Mouse (Mus musculus) left cerebral cortex, adult 11 months (tissue): ENCODE results near the gene Akap12.
A peak's percentile ranks its signal among the peaks of the same experiment; 100 is the strongest.

ENCODE experiments used
- DNase-seq: peaks from one replicate; pipeline ENCODE4 v3.0.0; 2022; ENCODE audit warnings: low spot score

The Akap12 gene

DNA sequence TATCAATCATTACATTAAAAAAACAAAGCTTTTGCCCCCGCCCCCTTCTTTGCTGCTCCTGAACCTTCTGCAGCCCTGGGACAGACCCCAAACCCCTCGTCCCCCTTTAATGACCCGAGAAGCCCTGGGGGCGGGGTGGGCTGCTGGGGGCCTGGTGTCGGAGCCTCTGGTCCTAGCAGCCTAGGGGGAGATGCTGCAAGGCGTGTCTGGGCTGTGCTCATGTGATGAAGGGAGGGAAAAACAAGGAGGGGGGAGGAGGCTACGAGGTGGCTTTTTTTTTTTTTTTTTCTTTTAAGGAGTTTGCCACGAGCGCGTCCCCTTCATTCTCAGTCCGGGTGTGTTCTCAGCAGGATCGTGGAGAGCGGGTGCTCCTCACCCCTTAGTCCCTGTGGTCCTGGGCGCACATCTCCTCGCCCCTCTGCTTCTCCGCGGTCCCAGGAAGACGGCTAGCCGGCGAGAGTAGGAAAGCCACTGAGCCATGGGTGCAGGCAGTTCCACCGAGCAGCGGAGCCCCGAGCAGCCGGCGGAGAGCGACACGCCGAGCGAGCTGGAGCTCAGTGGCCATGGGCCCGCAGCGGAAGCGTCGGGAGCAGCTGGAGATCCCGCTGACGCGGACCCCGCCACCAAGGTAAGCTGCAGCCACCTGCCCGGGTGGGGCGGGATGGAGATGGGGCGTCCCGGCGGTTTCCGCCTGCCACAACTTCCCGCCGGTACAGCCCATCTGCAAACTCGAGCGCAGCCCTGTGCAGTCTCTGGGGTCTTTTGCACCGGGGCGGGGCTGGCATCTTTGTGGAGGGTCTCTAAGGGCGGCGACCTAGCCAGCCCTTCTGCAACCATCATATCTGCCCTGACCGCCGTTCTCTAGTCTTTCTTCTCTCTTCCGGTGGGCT is at the start of gene Akap12:
TSS of gene Akap12 (plus strand) at position 340 of the 890 bp plus-strand sequence.
- DNase-seq: no peak

DNA sequence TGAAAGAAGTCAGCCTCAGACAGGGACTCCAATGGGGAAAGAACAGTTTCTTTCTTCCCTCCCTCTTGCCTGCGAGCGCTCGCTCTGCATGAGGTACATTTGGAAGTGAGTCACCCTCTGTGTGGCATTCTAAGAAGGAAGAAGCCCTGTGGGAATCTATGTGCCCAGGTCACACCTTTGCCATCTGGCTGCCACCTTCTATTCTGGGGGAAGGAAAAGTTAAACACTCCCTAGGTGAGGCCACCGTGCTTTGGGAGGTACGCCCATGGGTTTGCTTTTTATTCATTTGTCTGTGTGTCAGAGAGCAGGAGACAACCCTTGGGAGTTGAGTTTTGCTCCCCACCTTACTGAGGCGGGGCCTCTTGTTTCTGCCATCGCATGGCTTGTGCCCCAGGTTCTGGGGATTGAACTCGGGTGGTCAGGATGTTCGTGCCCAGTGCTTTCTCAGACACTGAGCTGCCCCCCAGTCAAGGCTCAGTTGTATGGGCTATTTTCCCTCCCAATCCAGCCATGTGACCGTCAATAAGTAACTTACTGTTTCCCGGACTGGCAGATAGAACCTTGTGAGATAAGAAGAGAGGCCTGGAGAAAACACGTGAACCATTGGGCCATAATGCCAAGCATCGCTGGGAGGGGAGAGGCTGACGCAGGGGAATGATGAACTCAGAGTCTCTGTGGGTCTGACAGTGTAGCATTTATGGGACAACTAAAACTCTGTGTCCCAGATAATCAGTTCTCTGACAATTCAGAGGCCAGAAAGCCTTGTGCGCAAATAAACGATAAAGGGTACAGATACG is 35.4 kb upstream of the Akap12 start:
- no peak for DNase-seq

DNA sequence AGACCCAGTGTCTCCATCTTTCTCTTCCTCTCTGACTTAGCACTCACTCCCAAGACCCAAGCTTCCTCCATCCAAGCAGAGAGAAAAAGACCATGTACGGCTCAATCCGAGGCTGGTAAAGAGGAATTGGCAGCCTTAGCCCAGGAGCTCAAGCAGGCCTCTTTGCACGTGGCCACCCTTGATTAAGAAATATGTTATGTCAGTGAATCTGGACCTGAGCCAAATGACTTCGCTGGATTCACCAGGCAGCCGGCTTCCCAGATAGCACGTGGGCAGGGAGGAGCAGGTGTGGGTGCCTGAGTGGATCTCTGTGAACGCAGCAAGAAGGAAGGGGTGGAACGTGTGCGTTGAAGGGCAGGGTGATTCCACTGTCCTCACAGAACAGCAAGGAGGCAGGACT is 33.1 kb upstream of the Akap12 start:
- peak; percentile 2 for DNase-seq

DNA sequence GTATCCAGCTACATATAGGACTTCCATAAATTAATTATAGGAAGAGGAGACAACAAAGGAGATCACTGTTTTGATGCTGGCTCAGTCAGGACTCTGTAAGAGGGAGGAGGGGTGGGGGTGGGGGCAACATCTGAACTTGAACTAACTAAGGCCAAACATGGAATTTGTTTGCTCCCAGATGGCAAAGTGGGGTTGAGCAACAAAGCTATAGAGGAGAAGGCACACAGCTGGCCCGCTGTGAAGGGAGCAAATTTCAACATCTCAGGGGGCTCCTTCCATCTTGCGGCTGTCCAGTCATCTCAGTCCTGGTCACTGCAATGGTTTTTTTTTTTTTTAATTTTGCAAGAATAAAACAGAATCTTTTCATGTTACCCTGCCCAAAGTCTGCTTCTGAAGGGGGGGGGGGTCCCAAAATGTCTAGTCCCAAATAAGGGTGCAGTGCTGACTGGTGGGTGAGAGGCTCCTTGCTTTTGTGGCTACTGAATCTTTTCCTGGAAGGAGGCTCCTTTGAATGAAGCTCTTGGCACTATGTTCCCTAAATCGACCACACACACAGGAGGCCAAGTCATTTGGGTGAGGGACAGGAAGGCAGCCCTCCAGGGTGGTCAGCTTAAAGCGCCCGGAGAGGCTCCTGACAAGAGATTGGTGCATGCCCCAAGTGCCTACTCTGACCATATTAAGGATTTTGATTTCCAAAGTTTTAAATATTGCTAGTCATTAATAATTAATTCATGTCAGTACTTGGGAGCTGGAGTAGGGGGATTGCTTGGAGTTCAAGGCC is 26.2 kb upstream of the Akap12 start:
- DNase-seq: no peak

DNA sequence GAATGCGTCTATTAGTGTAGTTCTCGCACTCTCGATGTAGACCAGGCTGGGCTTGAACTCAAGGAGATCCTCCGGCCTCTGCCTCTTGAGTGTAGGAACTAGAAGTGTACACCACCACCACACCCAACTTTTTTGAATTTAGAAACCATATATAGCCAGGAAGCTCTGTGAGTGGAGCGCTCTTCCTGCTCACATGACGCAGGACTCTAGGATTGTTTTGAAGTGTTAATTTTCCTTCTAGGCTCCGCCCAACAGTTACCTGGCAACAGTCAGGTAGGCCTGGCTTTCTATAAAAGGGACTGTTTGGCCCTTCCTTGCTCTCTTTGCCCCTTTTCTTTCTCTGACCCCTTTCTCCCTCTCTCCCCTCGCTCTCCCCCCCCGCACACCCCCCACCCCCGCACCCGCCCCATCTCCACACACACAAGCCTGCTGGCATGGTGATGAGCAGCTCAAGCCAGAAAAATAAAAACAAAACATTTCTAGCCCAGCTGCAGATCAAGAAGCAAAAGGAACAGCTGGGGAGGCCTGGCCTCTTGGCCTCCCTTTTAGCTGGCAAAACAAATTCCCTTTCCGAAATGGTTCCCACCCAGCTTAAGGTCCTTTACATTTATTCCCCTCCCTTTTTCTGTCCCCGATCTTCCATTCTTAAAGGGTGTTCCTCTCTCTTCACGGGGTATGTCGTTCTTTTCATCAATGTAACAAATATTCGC is 22.4 kb upstream of the Akap12 start:
- DNase-seq: no peak

DNA sequence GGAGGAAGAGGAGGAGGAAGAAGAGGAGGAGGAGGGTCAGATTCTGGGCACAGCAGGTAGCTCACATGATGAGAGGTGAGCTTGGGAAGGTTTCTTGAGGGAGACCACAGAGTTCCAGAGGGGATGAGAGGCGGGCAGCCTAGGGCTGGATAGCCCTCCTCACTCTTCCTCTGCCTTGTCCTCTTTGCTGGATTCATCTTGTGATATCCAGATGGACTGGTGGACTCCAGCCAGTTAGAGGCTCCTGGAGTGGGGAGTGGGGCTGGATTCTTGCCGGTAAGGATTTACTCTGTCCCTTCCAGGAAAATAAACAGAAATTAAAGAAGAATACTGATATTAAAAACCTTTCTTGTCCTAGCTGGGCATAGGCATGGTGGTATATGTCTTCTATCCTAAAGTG is 20.4 kb upstream of the Akap12 start:
- DNase-seq: no peak

DNA sequence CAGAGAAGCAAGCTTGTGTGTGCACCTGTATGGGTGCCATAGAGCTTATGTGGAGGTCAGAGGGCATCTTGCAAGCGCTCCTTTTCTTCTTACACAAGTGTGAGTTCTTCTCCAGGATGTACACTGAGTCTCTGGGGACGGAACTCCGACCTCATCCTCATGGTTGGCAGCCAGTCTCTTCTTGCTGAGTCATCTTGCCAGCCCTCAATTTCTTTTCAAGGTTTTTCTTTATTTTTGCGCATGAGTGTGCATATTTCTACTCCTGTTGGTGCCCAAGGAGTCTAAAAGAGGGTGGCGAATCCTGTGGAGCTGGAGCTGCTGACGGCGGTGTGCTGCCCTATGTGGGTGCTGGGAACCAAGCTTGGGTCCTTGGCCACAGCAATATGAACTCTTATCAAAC is 19.8 kb upstream of the Akap12 start:
- no peak for DNase-seq

DNA sequence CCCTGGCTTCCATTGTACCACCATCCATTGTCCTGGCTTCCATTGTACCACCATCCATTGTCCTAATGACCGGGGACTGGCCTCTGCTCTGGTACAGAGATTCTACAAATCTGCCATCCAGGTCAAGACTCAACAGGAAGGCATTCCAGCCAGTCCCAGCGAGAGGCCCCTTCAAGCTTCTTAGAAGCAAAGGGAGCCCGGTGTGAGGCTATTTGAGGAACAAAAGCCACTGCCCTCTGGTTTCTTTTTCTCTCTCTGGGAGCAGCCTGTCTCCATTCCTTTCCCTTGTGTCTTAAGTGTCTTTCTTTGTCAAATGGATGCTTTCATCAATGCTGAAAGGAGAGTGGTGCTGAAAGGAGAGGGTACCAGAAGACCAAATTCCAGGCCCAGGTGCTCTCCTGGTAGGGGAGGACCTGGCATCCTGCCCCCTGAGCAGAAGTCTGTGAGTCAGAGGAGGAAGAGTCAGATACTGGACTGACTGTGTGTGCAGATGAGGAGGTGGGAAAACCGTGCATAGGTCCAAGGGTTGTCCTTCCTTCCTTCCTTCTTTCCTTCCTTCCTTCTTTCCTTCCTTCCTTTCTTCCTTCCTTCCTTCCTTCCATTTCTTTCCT is 16.8 kb upstream of the Akap12 start:
- DNase-seq: no peak

DNA sequence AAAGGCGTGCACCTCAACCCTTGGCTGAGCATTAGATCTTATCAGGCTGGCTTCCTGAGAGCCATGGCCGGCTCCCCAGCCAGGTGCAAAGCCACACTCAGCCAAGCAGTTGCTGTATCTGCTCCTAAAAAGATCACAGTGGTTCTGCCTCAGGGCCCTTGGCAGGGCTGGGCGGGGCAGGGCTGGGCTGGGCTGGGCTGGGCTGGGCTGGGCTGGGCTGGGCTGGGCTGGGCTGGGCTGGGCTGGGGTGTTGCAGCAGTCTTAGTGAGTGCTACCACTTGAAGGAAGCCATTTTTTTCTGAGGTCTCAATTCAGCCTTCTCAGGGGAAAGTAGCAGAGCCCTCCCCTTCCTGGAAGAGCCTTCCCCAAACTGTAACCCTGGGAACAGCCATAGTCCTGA is 15.5 kb upstream of the Akap12 start:
- no peak for DNase-seq

DNA sequence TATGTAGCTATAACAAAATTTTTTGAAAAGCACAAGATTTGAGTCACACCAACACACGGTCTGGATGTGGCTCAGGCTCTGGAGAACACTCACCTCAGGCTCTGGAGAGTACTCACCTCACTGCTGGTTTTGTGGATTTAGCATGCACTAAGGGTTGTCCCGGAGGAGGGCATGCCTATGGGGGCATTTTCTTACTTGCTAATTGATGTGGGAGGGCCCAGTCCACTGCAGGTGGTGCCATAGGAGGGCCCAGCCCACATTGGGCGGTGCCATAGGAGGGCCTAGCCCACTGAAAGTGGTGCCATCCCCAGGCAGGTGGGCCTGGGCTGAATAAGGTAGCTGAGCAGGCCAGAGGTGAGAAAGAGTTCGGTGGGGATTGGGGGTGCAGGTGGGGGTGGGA is 12.6 kb upstream of the Akap12 start:
- DNase-seq: no peak

DNA sequence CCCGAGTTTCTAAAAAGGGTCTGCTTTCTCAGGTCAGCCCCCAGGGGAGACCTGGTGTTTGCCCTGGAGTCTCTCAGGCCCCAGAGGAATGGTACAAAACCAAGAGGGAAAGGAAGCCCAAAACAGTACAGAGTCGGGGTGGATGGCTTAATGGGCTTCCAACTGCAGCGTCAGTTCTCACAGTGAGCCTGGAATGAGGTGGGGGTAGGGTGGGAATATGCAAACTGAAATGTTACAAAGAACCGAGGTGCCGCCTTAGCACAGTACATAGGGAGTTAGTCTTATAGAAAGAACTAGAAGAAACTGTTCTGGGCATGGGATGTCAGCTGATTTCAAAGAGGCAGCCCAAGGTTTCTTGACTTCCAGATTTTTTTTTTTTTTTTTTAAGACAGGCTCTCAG is 11.7 kb upstream of the Akap12 start:
- no peak for DNase-seq

DNA sequence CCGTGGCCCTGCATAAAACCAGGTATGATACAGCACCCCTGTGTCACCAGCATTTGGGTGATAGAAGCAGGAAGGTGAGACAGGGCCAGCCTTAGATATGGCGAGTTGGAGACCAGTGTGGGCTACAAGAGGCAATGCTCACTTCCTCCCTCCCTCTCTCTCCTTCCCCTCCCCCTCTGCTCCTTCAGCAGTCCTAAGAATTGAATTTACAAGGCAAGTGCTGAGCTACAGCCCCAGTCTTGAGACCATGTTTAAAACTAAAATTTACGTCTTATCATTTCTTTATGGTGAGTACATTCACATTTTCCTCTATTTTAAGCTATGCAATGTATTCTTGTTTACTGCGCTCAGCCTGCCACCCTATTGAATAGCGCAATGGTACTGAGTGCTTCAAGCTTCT is 5.3 kb upstream of the Akap12 start:
- no peak for DNase-seq

DNA sequence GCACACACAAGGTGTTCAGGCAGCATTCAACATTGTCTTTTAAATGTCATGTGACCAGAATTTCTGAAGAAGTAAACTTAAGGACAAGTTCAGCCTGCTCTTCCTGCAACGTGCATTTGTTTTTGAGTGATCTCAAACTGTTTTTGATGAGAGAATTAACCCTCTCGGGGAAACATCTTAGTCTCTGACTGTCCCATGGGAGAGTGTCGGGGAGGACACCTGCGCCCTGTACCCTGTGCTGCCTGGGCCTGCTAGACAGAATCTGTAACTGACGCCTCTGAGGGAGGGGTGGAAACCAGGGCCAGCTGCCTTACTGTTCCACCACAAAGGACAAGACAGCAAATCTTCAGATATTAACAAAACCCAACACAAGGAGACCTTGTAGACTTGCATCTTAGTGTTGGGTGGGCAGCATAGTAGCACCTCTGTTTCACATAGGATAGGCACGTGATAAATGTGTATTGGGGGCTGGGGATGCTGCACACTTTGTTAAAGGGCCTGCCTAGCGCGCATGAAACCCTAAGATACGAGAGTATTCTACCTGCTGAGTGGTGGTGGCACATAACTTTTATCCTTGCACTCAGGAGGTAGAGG is 4.7 kb upstream of the Akap12 start:
- no peak for DNase-seq

DNA sequence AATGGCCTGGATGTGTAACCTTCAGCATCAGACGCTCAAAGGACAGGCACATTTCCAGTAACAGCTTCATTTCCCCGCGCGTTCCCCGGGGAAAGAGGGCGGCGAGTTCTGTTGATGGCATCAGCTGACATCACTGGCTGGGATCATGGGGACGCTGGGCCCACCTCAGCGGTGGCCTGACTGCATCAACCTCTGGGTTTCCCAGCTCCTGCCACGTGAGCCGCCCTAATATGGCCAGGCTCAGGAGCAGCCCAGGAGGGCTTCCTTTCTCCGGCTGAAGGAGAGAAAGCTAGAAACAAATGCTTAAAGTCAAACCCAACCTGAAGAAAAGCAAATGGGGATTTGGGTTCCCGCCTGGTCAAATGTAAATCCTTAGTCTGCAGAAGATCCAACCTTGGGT is 539 bp upstream of the Akap12 start:
- peak; percentile 18 for DNase-seq

DNA sequence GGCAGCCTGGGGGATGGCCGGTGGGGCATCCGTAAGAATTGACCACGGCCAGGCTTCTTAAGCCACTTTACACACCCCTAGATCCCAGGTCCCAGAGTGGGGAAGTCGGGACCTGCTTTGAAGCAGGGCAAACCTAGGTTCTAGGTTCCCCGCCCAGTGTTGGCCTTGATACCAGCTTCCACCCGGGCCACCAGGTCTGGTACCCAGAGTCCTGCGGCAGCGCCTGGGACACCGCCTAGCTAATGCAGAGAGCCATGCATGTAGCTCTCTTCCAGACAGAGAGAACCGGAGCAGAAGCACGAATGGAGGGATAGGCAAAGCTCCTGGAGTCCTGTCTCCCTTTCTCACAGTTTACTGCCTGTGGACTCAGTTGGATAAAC is 741 bp downstream of the Akap12 start:
- no peak for DNase-seq

DNA sequence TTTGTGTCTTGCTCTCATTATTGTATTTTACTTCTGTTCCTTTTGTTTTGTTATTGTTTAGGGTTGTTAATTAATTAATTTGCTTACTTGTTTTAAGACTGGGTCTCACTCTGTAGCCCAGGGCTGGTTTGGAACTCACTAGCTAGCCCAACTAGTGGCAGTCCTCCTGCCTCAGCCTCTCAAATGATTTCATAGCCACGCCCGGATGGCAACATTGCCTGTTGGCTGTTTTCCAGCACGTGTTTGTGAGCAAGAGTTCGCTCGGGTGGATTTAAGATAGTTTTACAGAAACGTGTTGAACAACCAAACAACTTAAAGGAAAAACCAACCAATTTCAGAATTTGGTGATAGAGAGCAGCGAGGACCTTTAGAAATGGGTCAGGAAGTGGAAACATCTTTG is 1.3 kb downstream of the Akap12 start:
- no peak for DNase-seq

DNA sequence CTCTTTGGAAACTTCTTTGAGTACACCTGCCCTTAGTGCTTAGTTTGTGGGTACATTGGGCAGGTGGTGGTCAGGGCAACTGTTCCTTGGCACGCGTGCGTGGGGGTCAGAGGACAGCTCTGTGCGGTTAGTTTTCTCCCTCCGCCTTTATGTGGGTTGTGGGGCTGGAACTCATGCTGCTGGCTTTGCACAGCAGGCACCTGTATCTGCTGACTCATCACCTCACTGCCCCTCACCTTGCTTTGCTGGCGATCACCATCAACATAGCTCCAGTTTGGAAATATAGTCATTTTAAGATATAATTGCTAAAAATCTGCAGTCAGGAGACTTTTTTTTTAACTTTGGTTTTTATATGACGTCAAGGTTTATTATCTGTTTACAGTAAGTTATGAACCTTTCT is 2.0 kb downstream of the Akap12 start:
- no peak for DNase-seq

DNA sequence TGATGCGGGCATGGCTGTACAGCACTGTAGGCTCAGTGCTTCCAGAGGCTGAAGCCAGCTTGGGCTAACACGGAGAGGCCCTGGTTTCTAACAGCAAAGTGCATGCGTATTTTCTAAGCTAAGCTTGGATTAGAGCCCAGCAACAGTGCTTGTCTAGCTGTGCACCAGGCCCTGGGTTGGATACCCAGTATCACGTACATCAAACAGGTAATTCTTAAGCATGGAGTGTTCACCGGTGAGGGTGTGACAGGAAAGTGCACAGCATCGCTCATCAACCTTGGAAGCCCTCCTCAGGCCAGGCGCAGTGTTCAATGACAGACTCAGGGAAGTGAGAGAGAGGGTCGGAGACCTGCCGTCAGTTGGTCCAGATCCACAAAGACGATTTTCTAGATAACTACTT is 9.4 kb downstream of the Akap12 start:
- DNase-seq: no peak

DNA sequence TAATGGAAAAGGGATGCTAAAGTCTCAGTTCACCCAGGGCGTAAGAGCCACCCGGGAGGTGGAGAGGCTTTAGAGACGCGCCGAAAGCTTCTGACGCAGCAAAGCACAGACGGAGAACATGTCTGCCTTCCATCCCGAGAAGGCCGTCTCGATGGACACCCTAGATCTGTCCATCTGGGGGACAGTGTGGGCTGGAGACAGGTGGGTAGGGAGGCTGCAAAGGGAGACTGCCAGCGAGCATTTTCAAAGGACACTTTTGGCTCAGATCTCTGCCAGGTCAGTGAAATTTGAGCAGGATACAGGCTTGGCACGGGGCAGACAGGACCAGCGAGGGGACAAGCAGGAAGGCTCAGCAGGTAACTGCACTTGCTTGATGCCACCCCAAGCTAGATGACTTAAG is 9.9 kb downstream of the Akap12 start:
- no peak for DNase-seq

DNA sequence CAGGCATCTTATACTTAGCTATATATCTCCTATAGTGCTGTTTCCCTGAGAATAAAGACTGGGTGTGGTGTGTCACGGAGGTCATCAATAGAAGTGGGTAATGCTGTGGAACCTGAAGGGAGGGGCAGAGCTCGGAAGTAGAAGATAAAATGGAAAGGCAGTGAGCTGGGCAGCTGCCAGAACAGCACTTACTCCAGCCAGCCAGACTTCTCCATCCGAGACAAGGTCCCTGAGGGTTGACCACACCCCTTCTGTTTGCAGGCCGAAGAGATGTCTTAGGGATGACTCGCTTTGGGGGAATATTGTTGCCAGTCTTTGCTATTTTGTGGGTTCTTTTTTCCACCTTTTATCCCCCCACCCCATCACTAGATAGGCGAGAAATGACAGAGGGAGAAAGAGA is 11.9 kb downstream of the Akap12 start:
- no peak for DNase-seq

DNA sequence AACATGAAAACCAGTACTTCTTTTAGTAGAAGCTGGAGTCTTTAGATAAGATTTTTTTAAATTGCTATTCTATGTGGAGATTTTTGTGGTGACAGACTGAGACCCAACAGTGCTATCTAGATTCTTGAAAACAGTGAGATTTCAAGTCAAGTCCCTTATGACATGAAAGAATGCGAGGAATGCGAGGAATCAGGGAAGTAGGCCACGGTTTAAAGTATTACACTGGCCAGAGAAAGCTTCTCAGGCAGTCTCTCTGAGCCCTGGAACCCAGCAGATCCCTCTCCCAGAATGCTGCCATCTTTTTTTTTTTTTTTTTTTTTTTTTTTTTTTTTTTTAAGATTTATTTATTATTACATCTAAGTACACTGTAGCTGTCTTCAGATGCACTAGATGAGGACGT is 16.2 kb downstream of the Akap12 start:
- no peak for DNase-seq
